9 mouse cellular contexts compared by ENCODE assay signal in the genomic region with DNA sequence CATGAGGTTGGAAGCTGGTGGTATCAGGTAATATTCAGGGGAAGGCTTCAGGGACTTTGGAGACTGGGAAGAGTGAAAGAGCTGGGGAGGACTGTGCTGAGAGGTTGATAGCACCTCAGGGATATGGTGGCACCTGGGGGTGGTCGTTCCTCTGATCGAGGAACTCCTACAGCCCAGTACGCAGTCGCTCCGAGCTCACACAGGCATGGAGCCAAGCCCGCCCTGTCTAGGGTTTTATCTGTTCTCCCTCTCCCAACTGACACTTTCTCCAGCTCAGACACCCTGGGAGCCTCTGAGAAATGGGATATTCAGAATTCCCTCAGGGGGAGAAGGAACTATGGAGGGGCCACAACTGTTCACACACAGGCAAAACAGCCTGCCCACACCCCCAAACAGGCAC. TPM values are rescaled to one million over a fixed set of nuclear protein-coding genes. Genes with fewer than 3 reads are reported as not detected.
DNase-seq lines count a peak whose midpoint lies in the region; ATAC-seq and TF ChIP-seq lines count a peak whose summit lies in the region.
"Had no signal": no experiment of that assay in that cellular context is flagged by ENCODE, and none has a peak within 500 bp of the region (broad histone marks: within the 10 kb centered on the region; RNA-seq: fewer than 3 reads in every experiment).

No protein-coding gene starts in this region.

- no peak overlapping the region for H3K4me3 ChIP-seq in neural tube, embryonic 13.5 days
- no peak overlapping the region for H3K4me3 ChIP-seq in heart, postnatal 0 days (ENCODE audit: low read depth, low read length)
- no peak overlapping the region for H3K4me3 ChIP-seq in neural tube, embryonic 15.5 days (replicated peaks)

- peak; percentile 38 for DNase-seq in gastrocnemius, postnatal 10 days
- DNase-seq in gastrocnemius, adult 8-10 months (ENCODE audit: low spot score in 2 of 2) = no peak
- DNase-seq in neural tube, embryonic 10.5 days (ENCODE audit: extremely low spot score, low spot score) = no peak
- peak; percentile 15 for DNase-seq in heart, postnatal 0 days (ENCODE audit: low spot score)
- no peak for DNase-seq in spleen, adult 18-20 months

- H3K36me3 ChIP-seq in neural tube, embryonic 13.5 days = no peaks in the 10 kb centered on the region
- H3K36me3 ChIP-seq in heart, postnatal 0 days (replicated peaks; ENCODE audit: control insufficient read depth, insufficient read depth, low read length) = no peaks in the 10 kb centered on the region
- H3K36me3 ChIP-seq in neural tube, embryonic 15.5 days = no peaks in the 10 kb centered on the region

- no peak overlapping the region for H3K4me2 ChIP-seq in neural tube, embryonic 13.5 days
- no peak overlapping the region for H3K4me2 ChIP-seq in heart, postnatal 0 days (ENCODE audit: low read depth, low read length)
- H3K4me2 ChIP-seq in neural tube, embryonic 15.5 days = no peak overlapping the region

- H3K27ac ChIP-seq in neural tube, embryonic 13.5 days (replicated peaks) = peak overlapping the region; percentile 61
- H3K27ac ChIP-seq in heart, postnatal 0 days (ENCODE audit: low read depth) = no peak overlapping the region
- H3K27ac ChIP-seq in neural tube, embryonic 15.5 days (replicated peaks) = peak overlapping the region; percentile 58; the same call in 1 of the 2 replicates

- no peak for TF ChIP-seq CTCF in heart, postnatal 0 days (IDR thresholded peaks at IDR 0.05; ENCODE audit: low read depth)

- H3K27me3 ChIP-seq in neural tube, embryonic 13.5 days = no peaks in the 10 kb centered on the region
- H3K27me3 ChIP-seq in heart, postnatal 0 days (ENCODE audit: control insufficient read depth, insufficient read depth, low read length) = no peaks in the 10 kb centered on the region
- H3K27me3 ChIP-seq in neural tube, embryonic 15.5 days (replicated peaks) = no peaks in the 10 kb centered on the region

- no peak overlapping the region for H3K9ac ChIP-seq in neural tube, embryonic 13.5 days
- no peak overlapping the region for H3K9ac ChIP-seq in heart, postnatal 0 days (replicated peaks; ENCODE audit: low read depth, low read length)
- no peak overlapping the region for H3K9ac ChIP-seq in neural tube, embryonic 15.5 days (replicated peaks)

- ATAC-seq in neural tube, embryonic 13.5 days (ENCODE audit: low read depth) = peak; percentile 16; the same call in 1 of the 2 replicates
- ATAC-seq in heart, postnatal 0 days (ENCODE audit: insufficient read depth, low read depth) = no peak
- ATAC-seq in neural tube, embryonic 15.5 days (ENCODE audit: low FRiP score) = no peak
- ATAC-seq in granulocyte monocyte progenitor cell, adult 5-6 weeks (replicated peaks; ENCODE audit: poor library complexity, severe bottlenecking) = no peak

- WGBS in neural tube, embryonic 13.5 days = 48% methylated on average over 6 of the region's 6 CpGs
- WGBS in heart, postnatal 0 days = 22% methylated on average over 6 of the region's 6 CpGs
- WGBS in neural tube, embryonic 15.5 days = 32% methylated on average over 6 of the region's 6 CpGs

- peaks cover 33% of the 10 kb centered on the region for H3K4me1 ChIP-seq in neural tube, embryonic 13.5 days (replicated peaks)
- peaks cover 14% of the 10 kb centered on the region for H3K4me1 ChIP-seq in heart, postnatal 0 days (ENCODE audit: control insufficient read depth, insufficient read depth)
- H3K4me1 ChIP-seq in neural tube, embryonic 15.5 days = peaks cover 19% of the 10 kb centered on the region

- no peak for TF ChIP-seq EP300 in heart, postnatal 0 days (IDR thresholded peaks at IDR 0.05; ENCODE audit: low read depth)

- H3K9me3 ChIP-seq in neural tube, embryonic 13.5 days = no peaks in the 10 kb centered on the region
- no peaks in the 10 kb centered on the region for H3K9me3 ChIP-seq in heart, postnatal 0 days (replicated peaks; ENCODE audit: control insufficient read depth, low read length)
- H3K9me3 ChIP-seq in neural tube, embryonic 15.5 days (replicated peaks) = no peaks in the 10 kb centered on the region

RNA-seq across cellular contexts. Expression of gene Grk3, which starts 25.2 kb away (rescaled TPM):
- 1 to 10 TPM; 3.9 to 4.9 TPM for total RNA-seq in gastrocnemius, postnatal 10 days (2021)
- 1 to 10 TPM; 5.0 to 7.0 (median 5.4) TPM for total RNA-seq in gastrocnemius, adult 8-10 months (2022)
- polyA plus RNA-seq in neural tube, embryonic 13.5 days (2015; fragmentation: Nextera tagmentation; extraction: Ambion mirVana) = 11.4 and 12.0 TPM in 2 replicates
- total RNA-seq in heart, postnatal 0 days (2014; rRNA removed; ENCODE audit: low replicate concordance) = 33.8 and 41.8 TPM in 2 replicates
- polyA plus RNA-seq in heart, postnatal 0 days (2015; fragmentation: Nextera tagmentation; extraction: Ambion mirVana) = 12.2 and 12.3 TPM in 2 replicates
- 22.4 and 23.3 TPM in 2 replicates for polyA plus RNA-seq in neural tube, embryonic 15.5 days (2015; fragmentation: Nextera tagmentation; extraction: Ambion mirVana)
- 30.8 and 39.1 TPM in 2 replicates for total RNA-seq in granulocyte monocyte progenitor cell, adult 5-6 weeks (2014; fragmentation: Nextera tagmentation)
- total RNA-seq in granulocyte monocyte progenitor cell, adult 5-6 weeks (2017) = 21.3 and 22.5 TPM in 2 replicates

RNA-seq across cellular contexts. Expression of gene Crybb2, which starts 29.1 kb away (rescaled TPM):
- total RNA-seq in gastrocnemius, postnatal 10 days (2021) = not detected
- total RNA-seq in gastrocnemius, adult 8-10 months (2022) = not detected
- not detected in 2 replicates for polyA plus RNA-seq in neural tube, embryonic 13.5 days (2015; fragmentation: Nextera tagmentation; extraction: Ambion mirVana)
- not detected in 2 replicates for total RNA-seq in heart, postnatal 0 days (2014; rRNA removed; ENCODE audit: low replicate concordance)
- not detected in 2 replicates for polyA plus RNA-seq in heart, postnatal 0 days (2015; fragmentation: Nextera tagmentation; extraction: Ambion mirVana)
- not detected in 2 replicates for polyA plus RNA-seq in neural tube, embryonic 15.5 days (2015; fragmentation: Nextera tagmentation; extraction: Ambion mirVana)
- not detected in 2 replicates for total RNA-seq in granulocyte monocyte progenitor cell, adult 5-6 weeks (2014; fragmentation: Nextera tagmentation)
- not detected in 2 replicates for total RNA-seq in granulocyte monocyte progenitor cell, adult 5-6 weeks (2017)
- total RNA-seq: left cerebral cortex, postnatal 10 days had no signal

RNA-seq across cellular contexts. Expression of gene Crybb3, which starts 40.6 kb away (rescaled TPM):
- total RNA-seq in gastrocnemius, postnatal 10 days (2021) = 1 to 10 TPM in 1 of 2 experiments, under 1 TPM in 1; 0.68 to 2.0 TPM
- total RNA-seq in gastrocnemius, adult 8-10 months (2022) = under 1 TPM in 2 of 4 experiments, not detected in 2; 0.41 to 0.83 TPM
- 0.96 and 1.1 TPM in 2 replicates for polyA plus RNA-seq in neural tube, embryonic 13.5 days (2015; fragmentation: Nextera tagmentation; extraction: Ambion mirVana)
- total RNA-seq in heart, postnatal 0 days (2014; rRNA removed; ENCODE audit: low replicate concordance) = not detected in 2 replicates
- polyA plus RNA-seq in heart, postnatal 0 days (2015; fragmentation: Nextera tagmentation; extraction: Ambion mirVana) = 0.77 and 0.89 TPM in 2 replicates
- 1.2 and 1.5 TPM in 2 replicates for polyA plus RNA-seq in neural tube, embryonic 15.5 days (2015; fragmentation: Nextera tagmentation; extraction: Ambion mirVana)
- total RNA-seq in granulocyte monocyte progenitor cell, adult 5-6 weeks (2014; fragmentation: Nextera tagmentation) = not detected in 2 replicates
- not detected in 2 replicates for total RNA-seq in granulocyte monocyte progenitor cell, adult 5-6 weeks (2017)

Comparison
In these comparisons a context has a peak if more than half of its experiments do, and no peak if none do; other contexts are left out.
1. DNase-seq: peak in gastrocnemius, postnatal 10 days (single experiment) and heart, postnatal 0 days (single experiment); none in gastrocnemius, adult 8-10 months (0 of 2), neural tube, embryonic 10.5 days (single experiment) and spleen, adult 18-20 months (0 of 2).